Comparison of ENCODE assay signal across 8 mouse cellular contexts in genomic region chr1:179858780-179859551, GRCm38 (mm10). TPM values are rescaled to one million over a fixed set of nuclear protein-coding genes. Genes with fewer than 3 reads are reported as not detected.
DNase-seq lines count a peak whose midpoint lies in the region; ATAC-seq lines count a peak whose summit lies in the region.

No protein-coding gene starts in this region.

- H3K9ac ChIP-seq in heart, embryonic 13.5 days, result no peak overlapping the region

- H3K9me3 ChIP-seq in heart, embryonic 13.5 days, result no peaks in the 10 kb centered on the region
- H3K9me3 ChIP-seq in midbrain, embryonic 10.5 days (replicated peaks), result no peaks in the 10 kb centered on the region

- H3K4me3 ChIP-seq in heart, embryonic 13.5 days, result no peak overlapping the region
- H3K4me3 ChIP-seq in midbrain, embryonic 10.5 days, result no peak overlapping the region

- no peaks in the 10 kb centered on the region for H3K27me3 ChIP-seq in heart, embryonic 13.5 days (replicated peaks)
- H3K27me3 ChIP-seq in midbrain, embryonic 10.5 days (ENCODE audit: low read depth, poor library complexity, severe bottlenecking), result no peaks in the 10 kb centered on the region

- peak overlapping the region; percentile 50 for H3K4me2 ChIP-seq in heart, embryonic 13.5 days

- 38% methylated on average over 14 of the region's 14 CpGs for WGBS in heart, embryonic 13.5 days
- WGBS in midbrain, embryonic 10.5 days, result 49% methylated on average over 14 of the region's 14 CpGs

- no peak overlapping the region for H3K27ac ChIP-seq in heart, embryonic 13.5 days (replicated peaks)
- no peak overlapping the region for H3K27ac ChIP-seq in midbrain, embryonic 10.5 days (replicated peaks)

- no peaks in the 10 kb centered on the region for H3K36me3 ChIP-seq in heart, embryonic 13.5 days
- H3K36me3 ChIP-seq in midbrain, embryonic 10.5 days, result no peaks in the 10 kb centered on the region

- ATAC-seq in heart, embryonic 13.5 days (ENCODE audit: extremely low read depth, insufficient number of reproducible peaks, low FRiP score, low TSS enrichment), result no peak

- DNase-seq in thymus, postnatal 14 days, result peak; percentile 31
- DNase-seq in thymus, adult 18-20 months, result no peak
- DNase-seq in embryo, embryonic 10 days (ENCODE audit: low spot score), result peak; percentile 89
- peak; percentile 13 to 74 for DNase-seq in layer of hippocampus, adult 18-20 months (ENCODE audit: low spot score in 2 of 2)
- peak; percentile 32 for DNase-seq in midbrain, embryonic 10.5 days (ENCODE audit: low spot score)
- no peak for DNase-seq in spleen, adult 18-20 months
- no peak for DNase-seq in left cerebral cortex, adult 8-10 months (ENCODE audit: low spot score in 2 of 2)

- peaks cover 10% of the 10 kb centered on the region for H3K4me1 ChIP-seq in heart, embryonic 13.5 days
- peaks cover 14% of the 10 kb centered on the region for H3K4me1 ChIP-seq in midbrain, embryonic 10.5 days

RNA-seq across cellular contexts. Expression of gene Ahctf1, which starts 55.5 kb away (rescaled TPM):
- 14.7 and 15.9 TPM in 2 replicates for polyA plus RNA-seq in heart, embryonic 13.5 days (2015; fragmentation: Nextera tagmentation; extraction: Ambion mirVana)
- 10 to 100 TPM; 41.2 to 43.1 TPM for total RNA-seq in layer of hippocampus, adult 18-20 months (2021)
- polyA plus RNA-seq in midbrain, embryonic 10.5 days (2016; fragmentation: Nextera tagmentation; extraction: Ambion mirVana), result 27.3 and 28.1 TPM in 2 replicates
- 10 to 100 TPM; 35.4 to 38.4 (median 36.1) TPM for total RNA-seq in left cerebral cortex, adult 8-10 months (2022)

RNA-seq across cellular contexts. Expression of gene Gm10518, which starts 55.8 kb away (rescaled TPM):
- not detected in 2 replicates for polyA plus RNA-seq in heart, embryonic 13.5 days (2015; fragmentation: Nextera tagmentation; extraction: Ambion mirVana)
- total RNA-seq in layer of hippocampus, adult 18-20 months (2021), result not detected
- 0.10 and 0.31 TPM in 2 replicates for polyA plus RNA-seq in midbrain, embryonic 10.5 days (2016; fragmentation: Nextera tagmentation; extraction: Ambion mirVana)
- not detected for total RNA-seq in left cerebral cortex, adult 8-10 months (2022)

Comparison
In these comparisons a context has a peak if more than half of its experiments do, and no peak if none do; other contexts are left out.
1. DNase-seq: peak in thymus, postnatal 14 days (single experiment), embryo, embryonic 10 days (single experiment), layer of hippocampus, adult 18-20 months (2 of 2) and midbrain, embryonic 10.5 days (single experiment); none in thymus, adult 18-20 months (0 of 2), spleen, adult 18-20 months (0 of 2) and left cerebral cortex, adult 8-10 months (0 of 2).